Mouse (Mus musculus) mesoderm, embryonic 11.5 days (tissue): ENCODE measurements at regions not wholly inside any gene's neighbourhood (a gene's known extent, or its start where the extent isn't known, plus 50 kb on each side); places are given as distances from the start of the nearest gene placed in this dataset.

ENCODE experiments used
- DNase-seq: peaks from one replicate; pipeline ENCODE4 v3.0.0-alpha.2; 2012; ENCODE audit warnings: low read depth, low spot score

DNA sequence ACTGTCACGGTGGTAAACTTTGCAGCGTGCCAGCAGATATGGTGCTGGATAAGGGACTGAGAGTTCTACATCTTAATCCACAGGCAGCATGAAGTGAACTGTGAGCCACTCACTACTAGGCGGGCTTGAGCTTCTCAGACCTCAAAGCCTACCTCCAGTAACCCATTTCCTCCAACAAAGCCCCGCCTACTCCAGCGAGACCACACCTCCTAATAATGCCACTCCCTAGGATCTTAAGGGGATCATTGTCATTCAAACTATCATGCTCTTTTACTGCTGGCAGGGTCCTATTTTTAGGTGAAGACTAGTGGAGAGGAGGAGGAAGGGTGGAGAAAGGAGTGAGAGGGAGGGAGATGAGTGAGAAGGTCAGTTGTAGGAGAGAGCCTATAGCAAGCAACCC is 122.0 kb downstream of the Mycn start:
- no peak for DNase-seq

DNA sequence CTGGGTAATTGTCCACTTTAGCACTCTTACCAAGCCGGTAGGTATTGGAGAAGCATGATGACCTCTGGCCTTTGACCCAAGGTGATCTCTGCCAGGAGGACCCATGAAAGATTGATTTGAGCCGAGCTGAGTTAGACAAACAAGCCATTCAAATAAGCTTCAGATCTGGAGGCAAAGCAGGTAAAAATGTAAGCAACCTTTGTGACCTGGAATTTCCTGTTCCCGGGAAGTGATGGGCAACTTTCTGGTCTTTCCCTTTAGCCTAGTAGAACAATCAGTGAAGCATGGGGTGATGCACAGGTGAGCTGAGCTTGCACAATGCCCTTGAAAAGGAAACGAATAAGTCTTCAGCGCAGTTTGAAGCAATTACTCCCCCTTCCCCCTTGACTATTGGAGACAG is 127.0 kb downstream of the Mycn start:
- no peak for DNase-seq

DNA sequence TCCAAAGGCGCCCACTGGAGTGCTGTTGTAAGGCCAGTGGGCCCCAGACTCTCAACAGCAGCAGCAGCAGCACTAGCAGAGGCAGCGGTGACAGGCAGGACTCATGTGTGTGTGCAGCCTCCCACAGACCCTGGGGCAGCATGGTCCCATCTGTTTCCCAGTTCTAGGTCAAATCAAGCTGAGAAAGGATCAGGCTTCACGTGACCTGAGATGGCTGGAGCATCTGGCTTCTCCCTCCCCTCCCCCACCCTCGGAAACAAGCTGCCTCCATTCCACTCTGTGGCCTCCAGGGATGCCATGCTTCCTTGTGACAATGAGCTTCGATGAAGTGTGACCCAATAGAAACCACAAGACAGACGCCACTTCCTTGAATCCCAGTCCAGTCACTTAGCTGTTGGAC is 128.8 kb downstream of the Mycn start:
- DNase-seq, result peak; percentile 83

- no peak for DNase-seq
Measured at GRCm38 (mm10) chr12:12810943-12811342, 130.8 kb downstream of the Mycn start.

DNA sequence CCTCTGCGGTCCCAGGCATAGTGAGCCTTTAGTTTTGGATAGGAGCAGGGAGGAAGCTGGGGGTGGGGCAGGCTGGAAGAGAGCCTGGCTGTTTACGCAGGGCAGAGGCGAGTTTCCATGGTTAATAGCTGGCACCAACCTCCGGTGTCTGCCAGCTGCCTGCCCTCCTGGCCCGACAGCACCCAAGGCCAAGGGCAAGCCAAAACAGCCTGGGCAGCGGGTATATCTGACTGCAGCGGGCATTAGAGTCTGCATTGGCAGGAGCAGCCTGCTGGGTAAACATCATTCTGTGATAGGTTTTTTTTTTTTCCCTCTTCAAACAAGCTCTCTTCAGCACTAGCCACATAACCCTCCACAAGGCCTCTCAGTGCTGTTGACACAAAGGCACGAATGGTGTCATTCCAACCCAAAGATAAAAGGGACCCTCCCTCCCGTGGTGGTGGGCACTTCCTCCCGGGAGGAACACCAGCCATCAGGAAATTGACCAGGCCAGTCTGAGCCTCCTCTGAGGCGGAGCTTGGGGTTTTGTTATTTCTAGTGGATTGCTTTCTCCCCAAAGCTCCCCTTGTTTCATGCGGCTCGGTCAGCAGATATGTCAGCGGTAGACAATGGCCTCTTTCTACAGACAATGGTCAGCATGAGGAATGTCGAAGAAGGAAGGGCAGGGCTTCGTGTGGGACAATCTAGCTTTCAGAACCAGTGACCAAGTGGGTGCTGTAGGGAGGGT is 131.4 kb downstream of the Mycn start:
- peak; percentile 64 for DNase-seq

- DNase-seq, result no peak
Measured at GRCm38 (mm10) chr12:12808120-12808519, 133.6 kb downstream of the Mycn start.

DNA sequence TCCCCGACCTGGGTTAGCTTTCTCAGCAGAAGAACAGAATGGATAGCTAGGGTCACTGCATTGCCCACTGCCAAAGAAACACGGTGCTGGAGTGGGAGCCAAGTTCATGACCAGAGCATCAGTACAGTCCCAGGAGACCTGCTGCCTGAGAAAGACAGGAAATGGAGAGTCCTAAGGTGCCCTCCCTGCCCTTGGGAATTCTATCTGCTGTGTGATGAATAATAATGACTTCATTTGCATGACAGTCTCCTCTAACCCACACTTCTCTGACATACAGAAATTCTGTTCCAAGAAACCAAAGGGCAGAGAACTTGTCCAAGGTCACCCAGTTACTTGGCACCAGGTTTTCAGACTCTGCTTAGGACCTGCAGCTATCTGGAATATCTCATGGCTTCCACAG is 138.1 kb downstream of the Mycn start:
- DNase-seq, result no peak

- peak; percentile 67 for DNase-seq
Measured at GRCm38 (mm10) chr12:12802396-12802795, 139.3 kb downstream of the Mycn start.

GRCm38 (mm10) chr12:12801700-12802099 is 140.0 kb downstream of the Mycn start:
- DNase-seq, result no peak

GRCm38 (mm10) chr12:12800120-12800519 is 141.6 kb downstream of the Mycn start:
- DNase-seq, result no peak

GRCm38 (mm10) chr12:12789052-12789451 is 152.7 kb downstream of the Mycn start:
- DNase-seq, result no peak

GRCm38 (mm10) chr12:12788263-12788852 is 153.4 kb downstream of the Mycn start:
- DNase-seq, result no peak

DNA sequence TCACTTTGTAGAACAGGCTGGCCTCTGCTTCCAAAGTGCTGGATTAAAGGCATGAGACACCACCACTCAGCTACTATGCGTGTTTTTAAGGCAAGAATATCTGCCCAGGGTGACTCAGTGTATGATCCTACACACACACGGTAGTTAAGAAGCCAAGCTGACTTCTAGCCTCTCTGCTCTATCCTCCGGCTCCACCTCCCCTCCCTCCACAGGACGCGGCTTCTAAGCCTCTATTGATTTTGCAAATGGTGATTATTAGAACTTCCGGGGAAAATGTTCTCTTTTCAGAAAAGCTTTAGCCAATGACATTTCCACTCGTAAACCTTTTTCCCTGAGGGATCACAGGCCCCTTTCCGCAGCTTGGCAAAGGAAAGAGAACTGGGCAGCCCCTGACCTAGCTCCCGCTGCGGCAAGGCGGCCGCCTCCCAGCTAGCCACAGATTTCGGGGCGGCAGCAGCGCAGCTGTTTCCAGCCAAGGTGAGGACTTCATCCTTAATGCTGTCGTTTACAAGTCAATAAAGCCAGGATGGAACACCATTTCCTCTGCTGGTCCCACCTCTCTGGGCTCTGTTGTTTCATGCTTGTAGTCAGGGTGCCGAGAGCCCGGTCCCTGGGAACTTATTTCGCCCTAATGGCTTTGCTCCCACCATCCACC is 154.0 kb downstream of the Mycn start:
- DNase-seq, result no peak

GRCm38 (mm10) chr12:12787161-12787560 is 154.6 kb downstream of the Mycn start:
- DNase-seq, result no peak

DNA sequence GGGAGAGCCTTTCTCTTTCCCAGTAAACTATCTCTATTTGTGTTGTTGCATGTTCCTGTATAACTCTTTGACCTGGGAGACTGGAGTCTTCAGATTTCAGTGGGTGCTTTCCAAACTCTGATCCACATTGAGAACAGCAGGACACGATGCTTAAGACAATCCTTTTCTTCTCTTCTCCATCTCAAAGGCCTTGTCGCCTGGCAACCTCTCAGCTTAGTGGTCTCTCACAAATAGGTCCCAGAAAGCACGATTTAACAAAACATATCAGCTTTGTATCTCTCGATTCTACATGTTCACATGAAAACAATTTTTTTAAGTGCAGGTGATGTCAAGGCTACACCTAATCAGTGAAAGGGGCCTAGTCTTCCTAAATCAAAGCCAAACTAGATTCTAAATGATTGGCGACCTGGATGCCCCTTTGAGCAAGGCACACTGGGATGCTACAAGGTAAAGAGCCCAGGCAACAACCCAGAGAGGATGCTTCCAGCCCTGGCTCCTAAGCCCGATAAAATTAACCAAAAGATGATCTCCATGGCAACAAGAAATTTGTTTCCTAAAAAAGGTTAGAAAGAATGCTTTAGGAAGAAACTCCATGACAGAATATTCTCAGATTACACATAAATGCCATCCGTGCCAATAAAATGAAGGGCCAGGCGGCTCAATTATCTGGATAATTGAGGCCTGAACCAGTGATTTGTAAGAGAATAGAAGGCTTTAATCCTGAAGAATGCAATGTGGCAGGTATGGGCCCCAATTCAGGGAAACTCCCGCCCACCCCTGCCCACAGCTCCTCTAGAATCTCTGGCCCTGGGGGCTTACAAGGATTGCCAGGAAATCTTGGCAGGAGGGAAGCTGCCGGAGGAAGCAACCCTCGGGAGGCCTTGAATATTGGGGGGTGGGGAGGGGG is 157.8 kb downstream of the Mycn start:
- DNase-seq, result no peak

- no peak for DNase-seq
Measured at GRCm38 (mm10) chr12:12781526-12781925, 160.2 kb downstream of the Mycn start.

DNA sequence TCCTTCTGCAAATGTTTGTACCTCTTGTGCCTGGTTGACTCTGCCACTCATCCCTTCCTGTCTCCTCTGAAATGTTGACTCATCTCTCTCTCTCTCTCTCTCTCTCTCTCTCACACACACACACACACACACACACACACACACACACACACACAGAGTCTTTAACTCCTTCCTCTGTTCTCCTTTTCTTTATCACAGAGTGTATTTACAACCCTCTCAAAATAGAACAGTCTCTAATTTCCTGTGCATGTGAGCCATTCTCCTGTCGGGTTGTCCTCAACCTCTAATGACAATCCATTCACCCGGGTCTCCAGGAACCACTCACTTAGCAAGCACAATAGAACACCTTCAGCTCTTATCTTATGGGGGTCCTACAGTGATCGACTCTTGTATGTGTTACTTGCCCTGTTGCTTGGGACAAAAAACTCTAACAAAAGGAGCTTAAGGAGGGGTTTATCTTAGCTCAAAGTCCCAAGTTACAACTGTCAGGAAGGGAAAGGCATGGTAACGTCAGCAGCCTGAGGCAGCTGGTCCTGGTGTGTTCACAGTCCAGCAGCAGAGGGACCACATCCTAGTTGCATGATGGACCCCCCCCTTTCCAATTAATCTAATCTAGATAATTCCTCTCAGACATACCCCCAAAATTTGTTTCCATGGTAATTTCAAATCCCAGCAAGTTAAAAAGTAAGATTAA is 163.0 kb downstream of the Mycn start:
- no peak for DNase-seq

GRCm38 (mm10) chr12:12777422-12777821 is 164.3 kb downstream of the Mycn start:
- no peak for DNase-seq

GRCm38 (mm10) chr12:12776783-12777182 is 164.9 kb downstream of the Mycn start:
- DNase-seq, result no peak

DNA sequence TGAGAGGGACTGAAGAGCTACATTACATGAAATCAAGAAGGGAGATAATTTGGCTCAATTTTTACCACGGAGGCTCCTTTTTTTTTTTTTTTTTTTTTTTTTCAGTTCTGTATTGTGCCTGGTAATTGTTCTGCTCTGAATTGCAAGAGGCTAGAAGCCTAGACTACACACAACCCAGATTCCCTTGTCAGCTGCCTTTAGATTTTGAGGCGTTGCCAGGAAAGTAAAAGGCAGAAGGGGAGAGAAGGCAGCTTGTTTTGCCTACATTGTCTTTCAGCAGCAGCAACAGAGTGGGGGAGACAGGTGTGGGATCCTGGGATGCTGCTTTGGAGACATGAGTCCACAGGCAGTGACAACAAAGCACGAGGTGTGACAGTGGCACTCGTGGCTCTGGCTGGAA is 170.7 kb downstream of the Mycn start:
- DNase-seq, result no peak
